Mouse (Mus musculus) heart, adult 2 months (tissue): ENCODE measurements around the gene Tmco2. TPM values are rescaled to one million over a fixed set of nuclear protein-coding genes. Genes with fewer than 3 reads are reported as not detected.

Experiments used
- DNase-seq, 2 experiments: peaks; one replicate each; pipeline ENCODE4 v3.0.0; 2021
- H3K27ac ChIP-seq: fragments of 200-600 bp; 2 replicates; pipeline ENCODE4 v1.8.1; 2022
- H3K27me3 ChIP-seq: fragments of 200-500 bp; 2 replicates; pipeline ENCODE4 v1.6.1; 2012; ENCODE audit warnings: mild to moderate bottlenecking, low read length, inconsistent platforms, mixed read lengths; ENCODE audit not compliant: control insufficient read depth, insufficient read depth
- H3K36me3 ChIP-seq: fragments of 200-500 bp; 2 replicates; pipeline ENCODE4 v1.6.1; 2012; ENCODE audit warnings: low read length, inconsistent platforms; ENCODE audit not compliant: control insufficient read depth, insufficient read depth
- H3K4me1 ChIP-seq: fragments of 200-500 bp; 2 replicates; pipeline ENCODE4 v1.6.1; 2011; ENCODE audit warnings: low read length; ENCODE audit not compliant: control insufficient read depth, insufficient read depth
- H3K4me3 ChIP-seq: fragments of 200-600 bp; 2 replicates; pipeline ENCODE4 v1.8.1; 2022
- H3K79me2 ChIP-seq: fragments of 200-500 bp; replicated peaks from 2 replicates; pipeline ENCODE4 v1.6.1; 2012; ENCODE audit warnings: mild to moderate bottlenecking, inconsistent platforms, low read length, moderate library complexity, mixed read lengths; ENCODE audit not compliant: control insufficient read depth, insufficient read depth
- H3K9ac ChIP-seq: fragments of 200-500 bp; 2 replicates; pipeline ENCODE4 v1.6.1; 2012; ENCODE audit warnings: low read depth, mild to moderate bottlenecking, control low read depth, inconsistent platforms, low read length, mixed read lengths
- CTCF ChIP-seq: fragments of 200-600 bp; IDR thresholded peaks from 2 replicates; pipeline ENCODE4 v1.8.1; 2022; ENCODE audit warnings: antibody characterized with exemption, mild to moderate bottlenecking, moderate library complexity
- EP300 ChIP-seq: fragments of 200-500 bp; IDR thresholded peaks from 2 replicates; pipeline ENCODE4 v1.6.1; 2011; ENCODE audit warnings: low read depth, low read length, control low read depth; ENCODE audit not compliant: insufficient read depth
- WGBS: fragments of 180-500 bp; shearing (Covaris S2); methylation state at CpG from one replicate; pipeline ENCODE4 v1.1.7; 2018; 5-methylcytosine and 5-hydroxymethylcytosine counted together
- intact Hi-C: fragments of 180-260 bp; cut with DNase I; formaldehyde crosslinking; loops from one replicate; pipeline ENCODE4 v1.15.1; 2025
- polyA plus RNA-seq: library from polyadenylated mRNA; depleted of rRNA; stranded (reverse); fragments of >200 nt; gene quantifications from 2 replicates; pipeline ENCODE4 v1.2.3, GENCODE M21; 2012; rRNA removed
- total RNA-seq, 2 experiments: library from RNA; stranded (reverse); gene quantifications; 2 replicates each; pipeline ENCODE4 v1.2.3; 2021

Tmco2 gene
- total and polyA plus RNA-seq, 3 experiments: 0.16 TPM; not detected in 2

- H3K27me3 ChIP-seq: no peaks in the 10 kb centered on the region; the same call in 1 of the 2 replicates
- no peak for DNase-seq
- no peak overlapping the region for H3K9ac ChIP-seq
- no peaks in the 10 kb centered on the region for H3K79me2 ChIP-seq
- no peak overlapping the region for H3K27ac ChIP-seq
- 52% methylated on average over 3 of the region's 3 CpGs for WGBS
- H3K36me3 ChIP-seq: no peaks in the 10 kb centered on the region; the same call in 1 of the 2 replicates
- TF ChIP-seq CTCF (peak; percentile 73), EP300 (no peak)
- no peak overlapping the region for H3K4me3 ChIP-seq
- no peaks in the 10 kb centered on the region for H3K4me1 ChIP-seq
- intact Hi-C loops: no loop called here
Observed at GRCm38 (mm10) chr4:121056342-121056741, 52.7 kb downstream of the Tmco2 start.

Other genes starting within 250 kb of the Tmco2 start
- gene Exo5, start 184.2 kb downstream of the Tmco2 start, total RNA-seq: 1 to 10 TPM; 1.8 to 3.0 TPM
- gene Exo5, start 184.2 kb downstream of the Tmco2 start, polyA plus RNA-seq: 1.6 and 2.3 TPM in 2 replicates
- 1 to 10 TPM in 1 of 2 experiments, under 1 TPM in 1; 0.82 to 1.1 TPM for gene Zfp69, start 157.5 kb downstream of the Tmco2 start, total RNA-seq
- gene Zfp69, start 157.5 kb downstream of the Tmco2 start, polyA plus RNA-seq: 1.0 and 1.3 TPM in 2 replicates
- gene Smap2, start 92.0 kb downstream of the Tmco2 start, total RNA-seq: 10 to 100 TPM; 44.2 to 49.6 TPM
- 26.7 and 32.2 TPM in 2 replicates for gene Smap2, start 92.0 kb downstream of the Tmco2 start, polyA plus RNA-seq
- not detected for gene Col9a2, start 69.8 kb downstream of the Tmco2 start, total RNA-seq
- gene Col9a2, start 69.8 kb downstream of the Tmco2 start, polyA plus RNA-seq: 0.06 and 0.31 TPM in 2 replicates
- gene Zmpste24, start 11.0 kb downstream of the Tmco2 start, total RNA-seq: 10 to 100 TPM; 24.4 to 24.8 TPM
- gene Zmpste24, start 11.0 kb downstream of the Tmco2 start, polyA plus RNA-seq: 17.1 and 29.1 TPM in 2 replicates
- 10 to 100 TPM; 10.2 to 10.6 TPM for gene Rlf, start 105.9 kb upstream of the Tmco2 start, total RNA-seq
- 2.6 and 6.2 TPM in 2 replicates for gene Rlf, start 105.9 kb upstream of the Tmco2 start, polyA plus RNA-seq
- gene Gm12888, start 215.7 kb upstream of the Tmco2 start, total RNA-seq: not detected
- not detected in 2 replicates for gene Gm12888, start 215.7 kb upstream of the Tmco2 start, polyA plus RNA-seq